Mouse (Mus musculus) limb, embryonic 11.5 days (tissue): ENCODE data around the gene Slc44a5. TPM values are rescaled to one million over a fixed set of nuclear protein-coding genes. Genes with fewer than 3 reads are reported as not detected.

Source experiments
- ATAC-seq: fragments of 200-750 bp; cut with Nextera tagmentation; 2 replicates; pipeline ENCODE4 v1.8.0; 2017; ENCODE audit warnings: low read depth; ENCODE audit not compliant: insufficient number of reproducible peaks, low FRiP score, low TSS enrichment
- DNase-seq: peaks from one replicate; pipeline ENCODE4 v3.0.0-alpha.2; 2015; ENCODE audit warnings: low spot score
- H3K27ac ChIP-seq: fragments of 300-500 bp; sonication (generic); replicated peaks from 2 replicates; pipeline ENCODE4 v1.5.1; 2014; ENCODE audit warnings: low read depth, mild to moderate bottlenecking, low read length
- H3K27me3 ChIP-seq: fragments of 300-500 bp; sonication (generic); 2 replicates; pipeline ENCODE4 v1.6.1; 2014; ENCODE audit warnings: mild to moderate bottlenecking, low read length, mixed read lengths; ENCODE audit not compliant: control insufficient read depth, insufficient read depth
- H3K36me3 ChIP-seq: fragments of 300-500 bp; sonication (generic); 2 replicates; pipeline ENCODE4 v1.6.1; 2014; ENCODE audit warnings: mild to moderate bottlenecking, low read length, moderate library complexity, mixed read lengths; ENCODE audit not compliant: control insufficient read depth, insufficient read depth
- H3K4me1 ChIP-seq: fragments of 300-500 bp; sonication (generic); 2 replicates; pipeline ENCODE4 v1.6.1; 2014; ENCODE audit warnings: low read length, mixed read lengths; ENCODE audit not compliant: control insufficient read depth, insufficient read depth
- H3K4me2 ChIP-seq: fragments of 300-500 bp; sonication (generic); 2 replicates; pipeline ENCODE4 v1.6.1; 2014; ENCODE audit warnings: low read depth, mild to moderate bottlenecking, moderate library complexity; ENCODE audit not compliant: severe bottlenecking
- H3K4me3 ChIP-seq: fragments of 300-500 bp; sonication (generic); 2 replicates; pipeline ENCODE4 v1.5.1; 2014; ENCODE audit warnings: low read depth, low read length
- H3K9ac ChIP-seq: fragments of 300-500 bp; sonication (generic); 2 replicates; pipeline ENCODE4 v1.6.1; 2014; ENCODE audit warnings: mild to moderate bottlenecking, low read length
- H3K9me3 ChIP-seq: fragments of 300-500 bp; sonication (generic); 2 replicates; pipeline ENCODE4 v1.6.1; 2016; ENCODE audit warnings: low read length; ENCODE audit not compliant: control insufficient read depth
- WGBS: fragments of 180-500 bp; shearing (Covaris S2); extraction: QIAGEN DNeasy Blood & Tissue Kit; methylation state at CpG from one replicate; pipeline ENCODE4 v1.1.7; 2014; 5-methylcytosine and 5-hydroxymethylcytosine counted together
- polyA plus RNA-seq: library from polyadenylated mRNA; unstranded; fragments of >200 nt; fragmentation: Nextera tagmentation; extraction: Ambion mirVana; gene quantifications from 2 replicates; pipeline ENCODE4 v1.2.1, GENCODE M21; 2014

Gene Slc44a5
- polyA plus RNA-seq, 1 experiment from 2014 or later = 0.39 TPM

DNA sequence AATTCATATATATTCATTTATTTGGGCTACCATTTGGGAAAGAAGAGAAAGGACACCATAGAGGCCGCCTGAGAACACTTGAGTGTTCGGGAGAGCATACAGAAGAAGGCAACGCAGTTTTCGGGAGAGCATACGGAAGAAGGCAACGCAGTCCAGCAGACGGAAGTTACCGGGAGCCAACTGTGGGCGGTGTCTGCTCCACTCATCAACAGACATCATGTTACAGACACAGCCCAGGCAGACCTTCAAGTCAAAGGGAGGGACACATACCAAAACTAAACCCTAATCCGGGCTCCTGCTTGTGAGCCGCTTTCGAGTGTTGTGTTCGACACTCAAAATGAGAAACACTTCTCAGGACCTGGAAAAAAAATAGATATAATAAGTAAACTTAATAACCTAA is 31.6 kb upstream of the Slc44a5 start:
- whole genome bisulfite sequencing = 95% methylated on average over 13 of the region's 13 CpGs
- no peaks in the 10 kb centered on the region for H3K36me3 ChIP-seq

DNA sequence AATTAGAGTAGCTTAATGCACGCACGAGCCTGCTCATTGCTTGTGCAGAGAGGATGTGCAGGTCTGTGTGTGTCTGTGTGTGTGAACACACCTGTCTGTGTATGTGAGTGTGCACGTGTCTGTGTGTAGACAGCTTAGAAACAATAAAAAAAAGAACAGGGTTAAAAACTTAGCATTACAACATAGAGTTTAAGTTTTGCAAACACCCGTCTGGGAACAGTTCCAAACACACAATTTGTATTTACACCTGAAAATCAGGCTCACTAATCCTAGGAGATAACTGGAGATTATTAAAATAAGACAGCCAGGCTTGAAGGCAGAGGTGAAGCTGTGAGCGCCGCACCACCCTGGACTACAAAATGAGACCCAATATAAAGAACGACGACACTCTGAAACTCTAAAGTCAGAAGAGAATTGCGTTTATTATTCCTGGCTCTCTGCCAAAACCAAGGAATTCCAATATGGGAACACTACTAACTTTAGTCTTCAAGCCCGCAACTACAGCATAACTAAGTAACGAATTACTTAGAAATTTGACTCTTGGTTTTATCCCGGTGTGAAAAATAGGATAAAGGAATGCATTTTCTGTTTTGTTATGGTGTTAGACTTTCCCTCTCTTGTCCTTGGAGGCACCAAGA is 30.1 kb upstream of the Slc44a5 start:
- peak overlapping the region; percentile 74 for H3K4me3 ChIP-seq
- no peak overlapping the region for H3K27ac ChIP-seq
- DNase-seq = no peak

More for the DNA sequence above, 31.6 kb upstream of the Slc44a5 start:
- H3K27me3 ChIP-seq = no peaks in the 10 kb centered on the region
- no peak for DNase-seq
- H3K4me3 ChIP-seq = no peak overlapping the region
- no peaks in the 10 kb centered on the region for H3K9me3 ChIP-seq
- H3K27ac ChIP-seq = no peak overlapping the region
- H3K9ac ChIP-seq = no peak overlapping the region
- no peak for ATAC-seq
- peaks cover 7% of the 10 kb centered on the region; the same call in 1 of the 2 replicates for H3K4me1 ChIP-seq
- no peak overlapping the region for H3K4me2 ChIP-seq

DNA sequence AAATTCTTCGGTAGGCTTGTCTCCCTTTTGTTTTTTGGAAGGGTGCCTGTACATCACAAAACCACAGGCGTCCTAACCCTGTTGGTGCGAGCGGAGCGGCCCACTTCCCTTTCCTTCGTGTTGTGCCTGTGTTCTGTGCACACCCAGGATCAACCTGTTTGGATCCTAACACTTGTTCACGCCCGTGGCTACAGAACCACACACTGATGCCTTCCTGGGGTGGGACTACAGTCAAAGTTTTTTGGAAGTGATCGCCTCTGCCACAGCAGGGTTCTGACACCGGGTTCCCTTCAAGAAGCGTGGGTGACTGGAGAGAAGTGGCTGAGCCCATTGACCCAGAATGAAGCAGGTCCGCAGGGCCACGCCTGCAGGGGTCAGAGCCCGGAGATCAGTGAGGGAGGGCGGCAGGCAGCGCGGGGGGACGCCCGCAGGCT is 29.3 kb upstream of the Slc44a5 start:
- under 1% methylated on average over 19 of the region's 19 CpGs for WGBS
- no peak for DNase-seq

More for the DNA sequence above, 30.1 kb upstream of the Slc44a5 start:
- no peaks in the 10 kb centered on the region for H3K9me3 ChIP-seq
- peaks cover 7% of the 10 kb centered on the region; the same call in 1 of the 2 replicates for H3K4me1 ChIP-seq
- H3K27me3 ChIP-seq = no peaks in the 10 kb centered on the region
- 45% methylated on average over 12 of the region's 12 CpGs for WGBS
- ATAC-seq = no peak
- peak overlapping the region; percentile 50 for H3K4me2 ChIP-seq
- H3K36me3 ChIP-seq = no peaks in the 10 kb centered on the region
- H3K9ac ChIP-seq = no peak overlapping the region

DNA sequence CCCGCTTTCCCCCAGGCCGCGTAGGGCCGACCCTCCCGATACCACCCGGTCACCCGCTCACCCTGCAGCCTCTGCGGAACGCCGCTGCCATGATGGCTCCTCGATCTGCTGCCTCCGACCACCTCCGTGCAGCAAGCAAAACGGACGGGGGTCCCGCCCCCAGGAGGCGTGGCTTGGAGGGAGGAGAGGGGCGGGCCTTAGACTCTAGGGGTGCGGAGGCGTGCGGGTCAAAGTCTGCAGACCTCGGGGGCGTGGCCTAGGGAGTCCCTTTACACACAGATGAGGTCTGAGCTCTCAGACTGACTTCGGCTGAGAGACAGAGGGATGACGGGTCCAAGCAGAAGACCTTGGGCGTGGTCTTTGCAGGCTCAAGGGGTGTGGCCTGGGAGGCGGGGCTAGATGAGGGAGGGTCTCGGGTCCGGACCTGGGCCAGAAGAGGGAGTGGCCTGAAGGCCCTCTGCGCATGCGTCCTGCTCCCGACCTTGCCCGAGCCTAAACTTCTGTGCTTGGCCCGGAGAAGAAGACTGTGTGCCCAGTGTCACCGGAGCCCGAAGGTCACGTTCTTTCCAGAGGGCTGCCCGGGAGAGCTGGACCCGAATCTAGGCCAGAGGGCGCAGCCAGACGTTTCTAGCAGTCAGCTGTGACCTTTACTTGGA is 28.8 kb upstream of the Slc44a5 start, which contains the start of gene Acadm:
Gene Acadm (minus strand): TSS at position 298 of the 656 bp plus-strand sequence.
- no peaks in the 10 kb centered on the region for H3K36me3 ChIP-seq
- H3K4me3 ChIP-seq = peak within 1 kb of the TSS; percentile 74
- H3K27ac ChIP-seq = peak within 1 kb of the TSS; percentile 5; the same call in 1 of the 2 replicates
- 1% methylated on average over 40 of the region's 41 CpGs for WGBS
- peak; percentile 99 for DNase-seq
- H3K4me2 ChIP-seq = peak within 1 kb of the TSS; percentile 50
- peak within 1 kb of the TSS; percentile 73 for H3K9ac ChIP-seq
- peak; percentile 99 for ATAC-seq
- H3K9me3 ChIP-seq = no peaks in the 10 kb centered on the region
- peaks cover 7% of the 10 kb centered on the region; the same call in 1 of the 2 replicates for H3K4me1 ChIP-seq
- H3K27me3 ChIP-seq = no peaks in the 10 kb centered on the region

More for the DNA sequence above, 29.3 kb upstream of the Slc44a5 start:
- Histone ChIP-seq H3K27ac (no peak overlapping the region; the same call in 1 of the 2 replicates), H3K4me1 (peaks cover 7% of the 10 kb centered on the region; the same call in 1 of the 2 replicates), H3K4me3 (peak overlapping the region; percentile 74), H3K36me3 (no peaks in the 10 kb centered on the region), H3K4me2 (peak overlapping the region; percentile 50), H3K9me3 (no peaks in the 10 kb centered on the region), H3K9ac (peak overlapping the region; percentile 73), H3K27me3 (no peaks in the 10 kb centered on the region)
- ATAC-seq = no peak; the same call in 1 of the 2 replicates

DNA sequence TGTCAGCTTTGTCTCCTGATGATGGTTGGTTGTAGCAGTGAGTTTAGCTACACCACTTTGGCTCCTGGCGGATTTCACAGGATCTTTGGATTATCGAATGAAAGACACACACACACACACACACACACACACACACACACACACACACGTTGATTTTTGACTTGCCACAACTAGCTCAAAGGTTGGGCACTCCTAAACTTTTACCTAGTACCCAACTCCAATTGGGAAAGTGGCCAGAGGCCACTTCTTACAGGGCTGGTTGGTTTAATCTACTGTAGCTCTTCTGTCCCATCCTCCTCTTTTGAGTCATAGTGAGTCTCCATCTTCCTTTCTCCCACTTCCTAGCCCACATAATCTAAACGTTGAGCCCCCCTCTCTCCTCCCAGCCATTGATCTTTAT is 26.0 kb upstream of the Slc44a5 start:
- DNase-seq = no peak
- Histone ChIP-seq H3K4me2 (no peak overlapping the region), H3K4me3 (no peak overlapping the region), H3K27ac (no peak overlapping the region), H3K4me1 (peaks cover 7% of the 10 kb centered on the region; the same call in 1 of the 2 replicates), H3K9me3 (no peaks in the 10 kb centered on the region), H3K27me3 (no peaks in the 10 kb centered on the region), H3K9ac (no peak overlapping the region), H3K36me3 (no peaks in the 10 kb centered on the region)
- WGBS = 77% methylated on average over 4 of the region's 4 CpGs
- ATAC-seq = no peak

DNA sequence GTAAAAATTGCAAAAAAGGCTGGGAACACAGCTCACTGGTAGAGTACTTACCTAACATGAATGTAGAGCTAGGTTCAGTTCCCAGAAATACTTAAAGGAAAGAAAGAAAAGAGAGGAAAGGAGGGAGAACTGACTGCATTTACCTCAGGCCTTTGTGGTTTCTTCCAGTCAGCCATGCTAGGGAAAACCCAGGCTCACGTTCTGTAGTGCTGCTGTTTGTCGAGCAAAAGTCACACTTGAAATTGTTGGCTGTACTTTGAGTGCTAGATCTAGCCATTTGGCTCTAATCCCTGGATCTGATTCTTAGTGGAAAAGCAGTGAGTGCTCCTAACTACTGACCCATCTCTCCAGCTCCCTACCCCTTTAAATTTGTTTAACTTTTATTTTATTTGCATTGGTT is 25.1 kb upstream of the Slc44a5 start:
- H3K27ac ChIP-seq = no peak overlapping the region
- no peaks in the 10 kb centered on the region for H3K27me3 ChIP-seq
- no peak for ATAC-seq
- DNase-seq = no peak
- no peaks in the 10 kb centered on the region for H3K9me3 ChIP-seq
- H3K4me1 ChIP-seq = peaks cover 2% of the 10 kb centered on the region; the same call in 1 of the 2 replicates
- no peak overlapping the region for H3K4me2 ChIP-seq
- H3K36me3 ChIP-seq = no peaks in the 10 kb centered on the region
- H3K9ac ChIP-seq = no peak overlapping the region
- 72% methylated on average over 2 of the region's 2 CpGs for WGBS
- no peak overlapping the region for H3K4me3 ChIP-seq

DNA sequence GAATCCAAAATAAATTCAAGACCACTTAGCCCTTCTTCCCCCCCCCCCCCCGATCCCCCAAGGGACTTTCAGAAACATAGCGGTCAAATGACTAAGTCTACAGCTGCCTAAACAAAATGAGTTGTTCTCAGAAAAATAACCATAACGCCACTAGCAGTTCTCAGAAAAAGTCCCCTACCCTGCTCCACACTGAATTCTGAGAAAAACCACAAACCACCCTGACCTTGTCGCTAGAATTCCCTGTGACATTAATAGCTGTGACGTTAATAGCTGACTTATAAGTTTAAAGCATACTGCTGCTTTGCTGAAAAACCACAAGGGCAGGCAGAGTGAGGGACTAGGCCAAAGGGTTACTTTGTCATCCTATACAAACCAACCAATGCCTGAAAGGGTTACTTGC is 15.3 kb upstream of the Slc44a5 start:
- no peak overlapping the region for H3K4me3 ChIP-seq
- H3K4me2 ChIP-seq = no peak overlapping the region
- H3K27ac ChIP-seq = no peak overlapping the region
- DNase-seq (no peak), ATAC-seq (no peak)
- H3K4me1 ChIP-seq = no peaks in the 10 kb centered on the region
- H3K9me3 ChIP-seq = no peaks in the 10 kb centered on the region
- WGBS = 90% methylated on average over 5 of the region's 5 CpGs
- no peaks in the 10 kb centered on the region for H3K27me3 ChIP-seq
- H3K9ac ChIP-seq = no peak overlapping the region
- no peaks in the 10 kb centered on the region for H3K36me3 ChIP-seq

DNA sequence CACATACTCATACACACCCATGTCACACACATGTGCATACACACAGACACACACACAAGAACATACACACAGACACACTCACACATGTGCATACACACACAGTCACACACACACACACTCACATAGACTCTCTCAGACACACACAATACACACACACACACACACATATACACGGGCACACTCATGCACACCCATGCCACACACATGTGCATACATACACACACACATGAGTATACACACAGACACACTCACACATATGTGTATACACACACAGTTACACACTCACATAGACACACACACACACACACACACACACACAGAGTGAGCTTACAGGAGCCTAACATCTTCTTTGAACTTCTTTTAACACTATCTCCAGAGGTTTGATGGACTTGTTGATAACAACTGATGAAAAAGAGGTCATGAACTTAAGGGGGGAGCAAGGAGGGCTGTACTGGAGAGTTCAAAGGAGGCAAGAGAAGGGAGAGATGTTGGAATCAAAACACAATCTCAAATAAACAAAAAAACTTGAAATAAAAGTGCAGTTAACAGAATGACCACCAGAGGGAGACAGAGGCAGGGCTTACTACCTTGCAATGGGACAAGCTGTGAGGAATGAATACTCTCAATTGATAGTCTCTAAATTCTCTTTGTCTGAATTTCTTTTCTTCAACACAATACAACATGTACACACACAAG is 14.1 kb upstream of the Slc44a5 start:
- no peaks in the 10 kb centered on the region for H3K9me3 ChIP-seq
- no peak overlapping the region for H3K4me2 ChIP-seq
- ATAC-seq = peak; percentile 33; the same call in 1 of the 2 replicates
- H3K9ac ChIP-seq = no peak overlapping the region
- no peak overlapping the region for H3K4me3 ChIP-seq
- H3K36me3 ChIP-seq = no peaks in the 10 kb centered on the region
- 93% methylated on average over 1 of the region's 1 CpGs for WGBS
- H3K27me3 ChIP-seq = no peaks in the 10 kb centered on the region
- no peak overlapping the region for H3K27ac ChIP-seq
- DNase-seq = no peak
- H3K4me1 ChIP-seq = no peaks in the 10 kb centered on the region
